Mouse (Mus musculus) testis, adult 2 months (tissue): ENCODE measurements around the gene Tymp.

Experiments used
- CTCF ChIP-seq: fragments of 200-500 bp; IDR thresholded peaks from 2 replicates; pipeline ENCODE4 v1.5.1; 2012; ENCODE audit warnings: low read depth, mild to moderate bottlenecking, inconsistent platforms, low read length, moderate library complexity; ENCODE audit not compliant: control insufficient read depth, insufficient read depth, insufficient replicate concordance
- POLR2A ChIP-seq: fragments of 200-500 bp; IDR thresholded peaks from 2 replicates; pipeline ENCODE4 v1.6.1; 2012; ENCODE audit warnings: low read depth, mild to moderate bottlenecking, inconsistent platforms, low read length, moderate library complexity; ENCODE audit not compliant: control insufficient read depth

- TF ChIP-seq CTCF = no peak
- no peak for TF ChIP-seq POLR2A
These were observed 25.6 kb upstream of the Tymp start for GRCm38 (mm10) chr15:89402471-89402870.
